Mouse (Mus musculus) right cerebral cortex, postnatal 4 days (tissue): ENCODE measurements at regions not wholly inside any gene's neighbourhood (a gene's known extent, or its start where the extent isn't known, plus 50 kb on each side); places are given as distances from the start of the nearest gene placed in this dataset.

ENCODE experiments used
- DNase-seq: peaks from one replicate; pipeline ENCODE4 v3.0.0-alpha.2; 2022

DNA sequence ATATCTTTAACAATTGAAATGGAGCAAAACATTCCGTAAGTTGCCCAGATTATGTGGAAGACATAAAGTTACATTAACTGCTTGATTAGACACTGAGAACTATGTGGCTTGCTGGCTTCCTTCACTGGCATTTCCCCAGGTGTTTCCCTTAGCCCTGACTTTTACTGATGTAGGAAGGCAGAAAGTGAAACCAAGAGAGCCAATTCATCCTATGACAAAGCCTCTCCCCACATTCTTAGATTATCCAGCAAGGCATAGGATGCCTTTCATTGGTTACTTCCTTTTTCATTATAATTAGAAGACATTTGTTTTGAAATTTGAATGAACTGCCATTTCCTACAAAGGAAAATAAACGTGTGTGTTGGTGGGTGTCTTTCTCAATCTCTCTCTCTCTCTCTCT is 72.1 kb downstream of the Cdc42ep3 start:
- no peak for DNase-seq

DNA sequence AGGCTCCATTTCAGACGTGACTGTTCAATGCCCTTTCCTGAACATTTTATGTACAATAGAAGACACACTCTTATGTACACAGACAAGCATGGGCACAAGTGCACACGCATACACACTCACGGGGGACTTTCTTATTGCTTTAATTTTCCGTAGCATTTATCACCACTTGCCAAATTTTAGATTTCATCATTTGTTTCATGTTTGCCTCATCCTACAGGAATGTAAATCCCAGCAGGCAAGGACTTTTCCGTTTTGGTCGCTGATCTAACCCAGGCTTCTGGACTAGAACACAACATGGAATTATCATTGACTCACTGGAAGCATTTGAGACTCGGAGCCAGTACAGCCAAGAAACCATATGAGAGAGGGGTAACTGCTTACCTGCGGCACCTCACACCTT is 81.3 kb downstream of the Cdc42ep3 start:
- DNase-seq: no peak

DNA sequence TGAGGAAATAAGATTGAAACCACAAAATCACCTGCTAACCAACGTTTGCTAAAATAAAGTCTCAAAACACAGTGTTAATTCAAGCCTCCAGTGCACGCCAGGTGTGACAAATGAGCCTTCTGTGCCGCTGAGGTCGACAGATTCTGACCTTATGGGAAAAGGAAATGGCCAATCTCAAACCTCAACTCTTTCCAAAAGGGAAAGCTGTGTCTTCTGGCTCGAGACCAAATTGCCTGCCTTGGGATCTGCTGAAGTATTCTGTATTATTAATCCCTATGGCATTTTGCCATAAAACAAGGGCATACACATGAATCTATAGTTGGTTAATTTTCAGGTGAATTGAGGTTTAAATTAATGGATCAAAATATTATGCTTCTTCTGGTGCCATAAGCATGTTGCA is 95.2 kb downstream of the Cdc42ep3 start:
- no peak for DNase-seq

DNA sequence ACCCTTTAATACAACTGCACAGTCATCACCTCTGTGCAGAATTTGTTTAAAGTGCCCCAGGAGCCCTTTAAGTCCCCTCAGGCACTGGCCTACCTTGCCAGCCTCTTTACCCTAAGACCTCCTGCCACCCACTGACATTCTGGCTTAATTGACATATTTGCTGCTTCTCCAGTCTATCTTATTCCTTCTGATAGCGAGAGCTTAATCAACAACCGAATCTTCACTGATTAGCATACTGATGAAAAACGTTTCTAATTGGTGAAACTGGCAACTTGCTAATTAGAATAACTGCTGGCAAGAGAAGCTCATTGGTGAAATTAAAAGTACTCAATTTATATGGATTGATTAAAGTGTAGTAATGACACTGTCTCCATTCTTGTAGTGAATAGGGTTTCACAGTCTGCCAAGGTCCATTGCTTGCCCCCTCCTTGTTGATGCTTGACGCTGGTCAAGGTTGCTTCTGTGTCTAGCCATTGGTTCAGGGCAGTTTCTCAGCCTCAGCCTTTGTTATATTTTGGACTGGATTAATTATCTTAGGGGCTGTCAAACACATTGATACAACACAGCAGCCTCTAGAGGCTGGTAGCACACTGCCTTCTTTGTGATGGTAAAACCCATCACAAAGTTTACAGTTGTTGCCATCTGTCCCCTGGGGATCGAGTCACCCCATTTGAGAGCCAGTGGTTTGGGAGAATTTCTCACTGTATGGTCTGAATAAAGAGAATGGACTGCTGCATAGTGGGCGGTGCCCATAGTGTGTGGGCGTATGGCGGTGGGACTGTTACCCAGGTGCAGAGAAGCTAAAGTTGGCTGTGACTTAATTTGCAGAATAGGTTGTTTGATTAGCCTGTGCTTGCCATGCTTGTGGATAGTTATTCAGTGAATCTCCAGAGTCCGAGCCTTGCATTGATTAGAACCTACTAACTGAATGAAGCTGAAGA is 107.7 kb downstream of the Cdc42ep3 start:
- DNase-seq: no peak

DNA sequence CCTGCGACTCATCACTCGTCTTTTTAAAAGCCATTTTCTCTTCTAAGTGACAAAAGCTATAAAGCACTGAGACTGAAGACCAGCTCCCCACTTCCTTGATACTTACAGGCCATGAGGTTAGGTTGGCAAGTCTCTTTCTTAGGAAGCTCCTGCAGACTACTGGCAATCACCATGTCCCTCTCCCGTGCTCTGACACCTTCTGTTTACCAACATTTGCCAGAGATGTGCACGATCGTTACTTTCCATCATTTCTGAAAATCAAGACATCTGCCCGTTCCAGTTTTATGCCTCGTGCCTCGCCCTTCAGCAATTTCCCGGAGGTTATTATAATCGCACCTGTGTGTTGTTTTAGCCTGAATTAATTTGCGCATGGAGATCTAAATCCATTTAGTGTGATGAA is 110.8 kb downstream of the Cdc42ep3 start:
- DNase-seq: no peak

DNA sequence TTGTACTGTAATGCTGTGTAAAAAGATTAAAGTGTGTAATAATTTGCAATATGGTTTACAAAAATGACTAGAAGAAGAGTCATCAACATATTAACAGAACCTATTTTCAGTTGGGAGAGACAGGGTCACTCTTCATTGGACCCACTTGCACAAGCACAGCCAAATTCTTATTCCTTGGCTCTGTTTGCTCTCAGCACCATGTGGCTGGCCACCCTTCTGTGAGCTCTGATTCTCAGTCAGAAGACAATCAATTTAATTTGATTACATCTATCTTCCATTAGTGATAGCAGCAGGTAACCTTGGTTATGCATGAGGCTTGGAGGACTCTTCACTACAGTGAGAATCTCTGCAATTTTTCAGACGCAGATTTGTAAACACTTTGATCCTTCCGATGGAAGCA is 111.5 kb downstream of the Cdc42ep3 start:
- no peak for DNase-seq

DNA sequence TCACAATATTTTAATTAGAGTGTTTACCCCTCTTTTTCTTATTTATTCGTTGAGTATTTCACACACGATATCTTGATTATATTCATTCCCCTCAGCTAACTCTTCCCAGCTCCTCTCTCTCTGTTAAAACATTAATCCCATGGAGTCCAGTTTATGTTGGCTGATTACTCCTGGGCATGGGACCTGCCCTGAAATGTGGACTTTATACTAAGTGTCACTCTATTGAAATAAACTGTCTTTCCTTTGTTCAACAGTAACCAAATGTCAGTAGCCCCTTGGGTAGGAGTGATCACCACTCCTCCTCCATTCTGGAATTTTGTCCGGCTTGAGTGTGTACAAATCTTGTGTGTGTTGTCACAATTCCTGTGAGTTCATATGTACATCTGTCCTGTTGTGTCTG is 113.4 kb downstream of the Cdc42ep3 start:
- DNase-seq: no peak

DNA sequence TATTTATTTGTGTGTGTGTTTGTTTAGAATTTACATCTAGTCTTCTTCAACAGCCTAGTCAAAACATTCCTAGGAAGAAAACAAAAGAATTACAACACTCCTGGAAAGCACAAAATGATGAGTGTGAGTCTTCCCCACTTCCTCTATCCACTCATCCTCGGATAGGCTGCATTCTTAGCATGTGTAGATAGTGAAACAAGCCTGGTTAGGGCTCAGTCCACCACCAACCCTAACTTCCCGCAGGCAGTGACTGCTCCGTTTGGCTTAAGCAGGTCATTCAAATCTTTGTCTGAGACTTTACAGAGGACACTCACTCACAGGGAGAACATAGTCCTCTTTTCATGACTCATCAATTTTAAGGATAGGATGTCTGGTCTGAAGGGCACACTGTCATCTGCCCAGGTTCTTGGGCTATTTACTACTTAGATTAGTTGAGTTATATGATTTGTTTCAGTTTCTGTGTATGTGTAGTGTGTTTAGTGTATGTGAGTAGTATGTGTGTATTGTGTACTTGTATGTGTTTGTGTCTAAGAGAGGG is 118.6 kb downstream of the Cdc42ep3 start:
- no peak for DNase-seq

DNA sequence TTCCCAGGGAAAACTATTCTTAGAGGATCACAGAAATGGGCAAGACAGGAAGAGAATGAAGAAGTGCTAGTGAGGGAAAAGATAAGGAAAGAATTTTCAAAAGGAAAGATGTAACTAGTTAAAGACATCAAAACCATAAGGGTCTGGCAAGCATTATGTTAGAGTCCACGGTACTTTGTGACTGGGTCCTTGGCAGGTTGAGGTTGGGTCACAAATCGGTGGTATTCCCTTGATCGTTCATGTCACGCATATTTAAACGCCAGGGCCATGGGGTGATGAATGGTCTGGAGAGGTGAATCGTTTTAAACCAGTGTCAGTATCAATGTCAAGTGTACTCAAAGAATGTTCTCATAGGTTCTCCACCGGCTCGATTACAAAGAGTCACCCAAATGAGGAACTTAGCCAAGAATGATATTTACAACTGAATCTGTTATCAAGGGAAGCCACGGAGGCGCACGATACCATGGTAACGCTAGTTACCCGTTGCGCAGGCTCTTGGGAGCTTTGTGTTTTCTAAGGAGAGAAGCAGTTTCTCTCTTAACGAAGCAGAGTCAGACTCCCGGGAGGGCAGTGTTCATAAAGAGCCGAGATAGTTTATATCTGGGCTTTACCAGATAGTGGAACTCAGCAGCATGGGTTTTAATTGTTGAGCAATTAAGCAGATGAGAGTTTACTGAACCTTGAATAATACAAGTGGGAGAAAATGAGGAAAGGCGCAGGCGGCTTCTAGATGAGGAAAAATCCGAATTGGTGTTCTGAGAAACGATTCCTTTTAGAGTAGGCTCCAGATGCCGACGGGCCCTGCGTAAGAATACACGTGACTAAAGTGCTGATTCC is 124.0 kb downstream of the Cdc42ep3 start:
- peak; percentile 50 for DNase-seq

DNA sequence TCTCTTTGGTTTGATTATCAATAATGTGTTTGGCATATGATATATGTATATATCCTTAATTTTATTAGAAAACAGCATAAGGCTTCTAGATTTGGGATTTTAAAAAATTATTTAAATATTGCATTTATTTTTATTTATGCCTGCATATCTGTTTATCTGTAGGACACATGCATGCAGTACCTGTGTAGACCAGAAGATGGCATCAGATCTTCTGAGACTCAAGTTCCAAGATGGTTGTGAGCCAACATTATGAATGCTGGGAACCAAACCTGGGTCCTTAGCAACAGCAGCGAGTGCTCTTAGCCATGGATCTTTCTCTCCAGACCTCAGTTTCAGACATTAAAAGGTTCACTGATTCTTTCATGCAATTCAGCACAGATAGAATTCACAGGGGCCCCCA is 148.3 kb downstream of the Cdc42ep3 start:
- DNase-seq: no peak

DNA sequence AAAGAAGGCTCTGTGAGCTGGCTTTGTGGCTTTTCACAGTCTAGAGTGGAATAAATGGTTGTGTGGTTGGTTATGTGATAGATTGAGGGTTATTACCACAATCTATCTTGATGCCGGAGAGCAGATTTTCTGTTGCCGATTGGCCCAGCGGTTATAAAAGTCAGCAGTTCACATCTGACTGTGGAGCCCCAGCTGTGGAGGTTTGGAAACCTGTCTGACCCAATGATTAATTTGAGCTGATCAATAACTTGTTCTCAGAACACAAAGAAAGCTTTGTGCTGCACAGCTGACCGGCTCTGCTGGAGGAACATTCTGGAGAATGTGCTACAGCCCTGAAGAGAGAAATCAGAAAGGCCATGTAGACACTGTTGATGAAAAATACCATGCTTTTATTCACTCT is 148.8 kb downstream of the Cdc42ep3 start:
- no peak for DNase-seq

DNA sequence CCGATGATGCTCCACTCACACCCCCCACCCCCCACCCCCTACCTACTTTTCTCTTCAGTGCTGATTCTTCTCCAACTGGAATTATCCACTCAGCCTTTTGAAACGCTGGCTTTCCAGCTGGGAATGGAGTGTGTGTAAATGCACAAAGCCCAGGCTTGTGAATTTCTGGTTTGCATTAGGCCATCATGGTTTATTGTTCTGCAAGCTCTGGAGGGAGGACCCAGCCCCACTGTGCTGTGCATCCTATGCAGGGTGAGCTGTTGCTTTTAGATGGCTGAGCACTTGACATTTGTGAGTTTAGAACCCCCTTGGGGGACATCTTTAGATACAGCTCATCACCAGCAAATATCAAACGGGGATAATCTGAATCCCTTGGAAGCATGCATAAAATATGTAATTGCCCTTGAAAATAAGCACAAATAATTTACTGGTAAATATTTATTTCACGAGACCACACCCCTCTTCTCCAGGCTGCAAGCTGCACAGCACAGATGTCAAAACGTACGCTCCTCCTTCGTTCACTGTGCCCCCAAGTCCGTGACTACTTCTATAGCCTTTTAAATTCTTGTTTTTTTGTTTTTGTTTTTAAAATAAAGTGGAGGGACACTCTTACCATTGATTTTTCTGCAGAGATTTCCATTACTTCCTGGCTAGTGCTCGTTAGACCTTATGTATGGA is 148.2 kb downstream of the Qpct start:
- no peak for DNase-seq

DNA sequence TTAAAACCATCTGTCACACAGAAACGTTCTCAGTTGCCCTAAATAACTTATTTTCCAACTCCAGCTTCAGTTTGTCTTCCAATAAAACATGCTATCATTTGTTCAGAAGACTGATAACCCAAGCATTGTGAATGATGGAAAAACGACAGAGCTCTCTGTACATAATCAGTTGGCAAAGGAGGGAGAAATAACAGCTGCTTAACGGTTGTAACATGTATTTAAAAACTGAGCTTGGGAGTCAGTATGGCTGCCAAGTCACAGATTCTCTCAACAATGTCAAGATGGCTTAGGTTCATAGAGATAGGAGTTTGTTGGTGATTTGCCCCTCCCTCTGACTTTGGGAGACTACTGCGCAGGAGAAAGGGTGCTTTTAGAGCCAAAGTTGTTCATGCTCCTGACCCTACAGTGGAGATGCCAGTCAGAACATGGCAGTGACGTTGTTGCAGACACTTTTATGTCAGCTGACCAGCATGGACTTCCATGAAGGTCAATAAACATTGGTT is 140.2 kb downstream of the Qpct start:
- DNase-seq: no peak

DNA sequence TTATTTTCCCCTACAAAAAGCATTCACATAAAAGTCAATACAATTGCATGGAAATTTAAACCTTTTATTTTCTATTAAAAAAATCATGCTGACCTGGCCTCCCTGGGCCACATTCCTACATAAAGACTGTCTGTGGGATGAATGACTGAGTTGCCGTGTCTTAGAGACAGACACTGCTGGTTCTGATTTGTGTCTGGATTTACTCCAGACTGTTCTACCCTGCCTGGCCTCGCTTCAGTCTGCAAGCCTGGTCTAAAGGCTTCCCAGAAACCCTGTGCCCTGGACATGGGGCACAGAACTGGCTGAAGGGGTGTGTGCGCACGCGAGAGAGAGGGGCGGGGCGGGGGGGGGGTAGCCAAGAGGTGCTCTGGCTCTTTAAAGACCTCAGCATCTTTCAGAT is 136.6 kb downstream of the Qpct start:
- no peak for DNase-seq

DNA sequence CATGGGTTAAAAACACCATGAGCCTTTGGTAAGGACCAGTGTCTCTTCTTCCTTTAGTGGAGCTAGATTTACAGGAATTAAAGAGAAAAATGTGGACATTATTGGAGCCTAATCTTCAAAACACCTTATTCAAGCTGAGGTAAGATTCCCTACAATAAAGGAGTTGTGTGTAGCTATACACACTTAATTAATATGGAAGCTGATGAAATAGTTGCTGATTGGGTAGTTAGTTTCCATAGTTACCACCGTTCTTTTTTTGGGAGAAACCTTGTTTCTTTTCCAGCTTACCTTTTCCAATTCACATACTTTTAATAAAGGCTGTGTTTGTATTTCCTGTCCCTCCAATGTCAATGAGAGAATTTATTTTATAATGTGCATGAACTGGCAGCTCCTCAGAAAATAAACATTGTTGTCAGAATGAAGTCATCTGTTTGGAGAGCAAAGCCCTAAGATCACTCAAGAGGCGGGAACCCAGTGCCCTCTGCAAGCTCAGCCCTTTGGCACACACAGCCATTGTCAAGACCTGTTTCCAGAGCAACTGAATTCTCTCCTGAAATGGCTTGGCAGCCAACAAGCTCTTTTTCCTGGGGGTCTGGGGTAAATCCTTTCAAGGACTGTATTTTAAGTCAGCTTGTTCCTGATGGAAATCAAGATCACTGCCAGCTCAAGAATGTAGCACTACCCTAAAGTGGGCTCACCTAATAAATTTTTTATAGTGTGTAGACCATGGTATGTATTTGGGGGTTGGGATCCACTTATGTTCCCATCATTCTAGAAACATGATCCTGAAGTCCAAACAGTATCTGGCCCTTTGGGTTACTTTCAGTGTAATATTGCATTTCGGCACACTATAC is 128.8 kb downstream of the Qpct start:
- peak; percentile 7 for DNase-seq

DNA sequence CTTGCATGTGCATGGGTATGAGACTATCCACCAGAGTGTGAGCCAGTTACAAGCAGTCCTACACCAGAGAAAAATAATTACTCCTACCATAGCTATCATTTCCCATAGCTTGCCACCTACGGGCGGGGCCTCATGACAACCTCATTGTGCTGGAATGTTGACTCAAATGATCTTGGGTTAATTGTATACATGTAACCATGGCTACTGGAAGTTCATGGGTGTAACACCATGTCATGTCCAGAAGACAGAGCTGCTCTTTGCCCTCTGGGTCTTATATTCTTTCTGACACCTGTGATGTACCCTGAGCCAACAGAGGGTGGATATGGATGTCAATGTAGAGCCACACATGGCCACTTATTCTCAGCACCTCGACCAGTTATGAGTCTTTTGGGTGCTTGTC is 125.6 kb downstream of the Qpct start:
- no peak for DNase-seq

DNA sequence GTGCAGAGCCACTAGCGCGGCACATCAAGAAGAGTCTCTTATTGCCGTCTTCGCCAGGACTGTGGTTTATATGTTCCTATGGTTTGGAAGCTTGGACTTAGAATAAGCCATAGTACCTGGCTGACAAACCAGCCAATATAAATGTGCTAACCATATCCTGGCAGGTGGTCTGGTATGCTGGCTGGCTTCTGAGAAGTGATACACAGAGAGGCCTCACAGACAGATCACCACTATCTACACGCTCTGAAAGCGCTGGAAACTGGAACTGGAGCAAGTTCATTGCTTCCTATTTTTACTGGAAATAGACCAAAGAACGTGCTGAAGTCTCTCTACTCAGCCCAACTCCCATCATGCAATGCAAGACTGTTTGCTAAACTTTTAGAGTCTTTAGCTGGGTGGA is 124.7 kb downstream of the Qpct start:
- no peak for DNase-seq

DNA sequence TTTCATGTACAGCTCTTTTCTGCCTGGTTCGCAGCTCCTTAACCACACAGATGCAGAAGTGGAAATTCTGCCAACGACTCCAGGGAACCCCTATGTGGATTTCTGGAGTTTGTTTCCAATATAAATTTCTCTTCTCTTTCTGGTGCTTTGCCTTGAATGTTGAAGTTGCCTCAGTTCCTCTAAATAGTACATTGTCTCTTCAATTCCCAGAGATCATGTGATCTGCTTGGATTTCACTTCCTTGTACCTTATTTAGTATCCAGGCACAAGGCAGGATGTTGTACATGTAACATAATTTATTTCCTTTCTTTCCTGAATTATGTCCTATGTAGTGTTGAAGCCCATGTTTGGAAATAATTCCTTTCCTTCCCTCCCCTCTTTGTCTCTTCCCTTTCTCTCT is 123.7 kb downstream of the Qpct start:
- no peak for DNase-seq

DNA sequence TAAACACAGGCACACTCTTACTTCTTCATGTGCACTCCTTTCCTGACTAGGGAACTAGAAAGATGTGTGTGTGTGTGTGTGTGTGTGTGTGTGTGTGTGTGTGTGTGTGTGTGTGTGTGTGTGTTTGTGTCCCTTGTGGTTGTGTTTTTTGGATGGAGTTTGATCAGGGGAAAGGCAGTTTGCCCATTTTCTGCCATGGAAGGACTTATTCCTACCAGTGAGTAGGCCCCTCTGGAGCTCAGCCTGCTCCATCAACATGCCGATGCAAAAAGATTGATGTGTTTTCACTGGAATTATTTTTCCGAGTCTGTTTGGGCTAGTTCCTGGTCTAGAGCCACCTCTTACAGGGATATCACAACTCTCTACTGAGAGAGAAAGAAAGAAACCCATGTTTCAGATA is 120.6 kb downstream of the Qpct start:
- no peak for DNase-seq

DNA sequence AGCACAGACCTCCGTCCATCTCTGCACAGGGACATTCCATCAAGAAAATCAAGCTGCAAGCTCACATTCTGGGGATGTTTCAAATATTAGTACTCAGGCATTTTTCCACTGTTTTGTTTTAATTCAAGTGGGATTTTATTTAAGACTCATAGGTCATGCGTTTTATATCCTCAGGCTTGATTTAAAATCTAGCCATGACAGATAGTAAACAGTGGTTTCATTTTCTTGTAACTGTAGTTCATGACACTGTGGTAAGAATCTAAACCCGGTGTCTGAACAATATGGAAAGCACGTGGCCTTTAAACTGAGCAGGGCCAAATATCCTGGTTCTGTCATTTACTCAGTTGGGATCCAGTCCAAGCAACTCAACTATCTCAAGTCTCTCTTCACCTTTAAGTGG is 119.0 kb downstream of the Qpct start:
- DNase-seq: no peak

DNA sequence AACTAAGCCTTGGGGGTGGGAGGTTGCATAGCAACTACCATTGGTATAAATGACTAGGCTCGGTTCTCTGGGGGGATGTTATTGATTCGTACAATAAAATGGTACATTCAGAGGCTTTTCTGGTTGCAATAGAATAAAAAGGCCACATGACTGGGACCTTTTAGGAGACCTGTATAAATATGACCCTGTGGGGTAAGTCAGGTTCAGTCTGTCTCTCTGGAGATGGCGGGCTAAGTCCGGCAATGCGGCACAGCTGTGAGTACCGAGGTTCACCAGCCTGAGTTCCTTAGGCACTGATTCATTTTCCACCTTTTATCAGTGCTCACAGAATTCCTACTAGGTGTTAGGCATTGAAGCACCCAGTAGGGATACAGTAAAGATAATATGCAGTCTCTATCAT is 115.5 kb downstream of the Qpct start:
- DNase-seq: no peak
